Mouse (Mus musculus): ENCODE results near the gene Mecom. TPM values are rescaled to one million over a fixed set of nuclear protein-coding genes. Genes with fewer than 3 reads are reported as not detected.
"Not testable (repeated sequence)": the region's sequence is repeated elsewhere in the genome, so short reads cannot be mapped to it uniquely, and the experiment has no call there.

The Mecom gene
- polyA plus RNA-seq, 1 experiment, result not detected

DNA sequence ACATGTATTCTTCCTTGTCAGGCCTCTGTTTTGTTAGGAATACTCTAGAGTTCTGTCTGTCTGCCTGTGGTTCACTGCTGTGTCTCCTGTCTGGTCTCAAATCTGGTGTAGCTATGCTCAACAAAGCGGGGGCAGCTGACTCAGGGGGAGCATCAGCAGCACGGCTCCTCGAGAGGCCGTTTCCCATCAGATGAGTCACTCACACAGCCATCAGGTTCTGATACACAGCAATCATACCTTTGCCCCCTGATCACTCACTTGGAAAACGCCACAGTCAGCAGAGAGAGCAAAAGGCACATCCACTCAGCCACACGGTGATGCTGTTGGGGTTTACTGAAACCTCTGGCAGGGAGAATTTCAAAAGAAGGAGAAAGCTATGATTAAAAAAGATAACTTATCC, 5.9 kb upstream of the Mecom start:
- no peak overlapping the region for H3K4me3 ChIP-seq (ENCODE audit: insufficient read depth, low read length)
- TF ChIP-seq POLR2A (IDR thresholded peaks at IDR 0.05; ENCODE audit: borderline replicate concordance, low read depth, low read length), result no peak
- no peaks in the 10 kb centered on the region for H3K4me1 ChIP-seq (ENCODE audit: control insufficient read depth, insufficient read depth, low read length)
- H3K27ac ChIP-seq (ENCODE audit: insufficient read depth, low read depth, low read length), result no peak overlapping the region

DNA sequence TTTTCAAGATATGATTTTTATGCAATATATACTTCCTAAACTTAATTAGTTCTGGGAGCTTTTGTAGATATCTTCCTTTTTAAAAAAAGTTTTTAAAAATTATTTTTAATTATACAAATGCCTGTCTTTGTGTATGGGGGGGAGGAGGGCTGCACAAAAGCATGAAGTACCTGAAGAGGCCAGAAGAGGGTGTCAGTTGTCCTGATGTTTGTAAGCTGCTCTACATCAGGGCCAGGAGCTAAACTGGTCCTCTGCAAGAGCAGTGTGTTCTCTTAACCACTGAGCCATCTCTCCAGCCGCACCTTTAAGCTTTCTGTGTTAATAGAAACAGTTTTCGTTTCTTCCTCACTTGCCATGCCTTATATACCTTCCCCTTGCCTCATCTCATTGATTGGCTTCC, 2.4 kb upstream of the Mecom start:
- Histone ChIP-seq H3K4me1 (ENCODE audit: control insufficient read depth, insufficient read depth, low read length) (no peaks in the 10 kb centered on the region), H3K27ac (ENCODE audit: insufficient read depth, low read depth, low read length) (no peak overlapping the region), H3K4me3 (ENCODE audit: insufficient read depth, low read length) (no peak overlapping the region)
- no peak for TF ChIP-seq POLR2A (IDR thresholded peaks at IDR 0.05; ENCODE audit: borderline replicate concordance, low read depth, low read length)
- TF ChIP-seq CTCF (IDR thresholded peaks at IDR 0.05; ENCODE audit: low read depth, low read length), result no peak

DNA sequence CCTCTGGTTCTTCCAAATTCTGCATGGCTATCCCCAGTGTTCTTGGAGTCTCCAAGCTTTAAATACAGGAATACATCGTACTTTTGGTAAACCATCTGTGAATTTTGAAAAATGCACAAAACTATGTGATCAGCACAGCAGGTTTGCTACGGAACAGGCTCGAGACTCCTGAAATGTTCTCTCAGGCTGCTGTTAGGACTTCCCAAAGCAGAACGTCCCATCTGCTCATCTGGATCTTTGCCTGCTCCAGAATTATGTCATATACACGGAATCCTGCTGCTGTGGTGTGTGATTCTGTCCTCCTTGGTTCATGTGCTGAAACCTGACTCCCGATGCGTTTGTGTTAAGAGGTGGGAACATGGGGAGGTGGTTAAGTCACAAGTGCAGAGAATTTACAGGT, 1.1 kb upstream of the Mecom start:
- Histone ChIP-seq H3K4me3 (ENCODE audit: insufficient read depth, low read length) (no peak overlapping the region), H3K4me1 (ENCODE audit: control insufficient read depth, insufficient read depth, low read length) (no peaks in the 10 kb centered on the region), H3K27ac (ENCODE audit: insufficient read depth, low read depth, low read length) (no peak overlapping the region)
- TF ChIP-seq POLR2A (IDR thresholded peaks at IDR 0.05; ENCODE audit: borderline replicate concordance, low read depth, low read length) (no peak), CTCF (IDR thresholded peaks at IDR 0.05; ENCODE audit: low read depth, low read length) (no peak)

DNA sequence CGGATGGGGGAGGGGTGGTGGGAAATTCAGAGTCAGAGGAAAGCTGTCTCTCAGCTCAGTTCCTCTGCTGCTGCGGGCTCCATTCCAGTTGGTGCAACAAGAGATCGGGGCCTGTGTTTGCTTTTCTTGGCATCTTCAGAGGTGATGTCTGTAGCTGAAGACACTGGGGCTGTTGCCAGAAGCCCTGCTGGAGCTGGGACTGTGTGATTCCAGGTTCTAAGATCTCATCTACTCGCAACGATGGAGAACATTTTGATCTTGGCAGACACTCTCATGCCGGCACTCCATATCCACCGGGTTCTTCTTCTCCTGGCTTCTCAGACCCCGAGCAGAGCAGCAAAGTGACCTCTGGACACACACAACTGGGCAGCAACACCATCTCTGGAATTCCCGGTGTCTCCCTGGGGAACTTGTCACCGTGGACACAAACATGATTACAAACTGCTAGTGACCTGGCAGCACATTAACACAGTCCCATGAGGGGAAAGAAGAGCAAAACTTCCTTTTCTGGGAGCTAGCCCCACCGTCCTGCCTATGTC, 908 bp downstream of the Mecom start:
- no peaks in the 10 kb centered on the region for H3K4me1 ChIP-seq (ENCODE audit: control insufficient read depth, insufficient read depth, low read length)
- TF ChIP-seq POLR2A (IDR thresholded peaks at IDR 0.05; ENCODE audit: borderline replicate concordance, low read depth, low read length) (no peak), CTCF (IDR thresholded peaks at IDR 0.05; ENCODE audit: low read depth, low read length) (no peak)
- no peak overlapping the region for H3K27ac ChIP-seq (ENCODE audit: insufficient read depth, low read depth, low read length)
- no peak overlapping the region for H3K4me3 ChIP-seq (ENCODE audit: insufficient read depth, low read length)

DNA sequence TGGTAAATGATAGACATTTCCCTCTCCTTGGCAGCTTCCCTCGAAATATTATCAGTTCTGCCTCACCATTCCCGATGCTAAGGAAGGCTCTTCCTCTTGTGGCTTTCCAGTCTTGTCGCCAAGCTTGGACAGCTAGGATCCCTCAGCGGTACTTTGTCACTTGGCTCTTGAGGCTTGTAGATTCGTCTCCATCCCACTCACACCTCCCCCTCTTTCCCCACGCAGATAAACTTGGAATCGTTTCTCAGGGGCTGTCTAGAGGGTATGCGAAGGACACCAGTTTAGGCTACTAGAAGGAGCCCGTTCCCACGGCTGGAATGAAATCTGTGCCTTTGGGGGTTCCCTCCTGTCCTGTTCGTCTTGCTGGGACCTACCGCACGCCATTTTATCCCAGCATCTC, 1.4 kb downstream of the Mecom start:
- no peak overlapping the region for H3K4me3 ChIP-seq (ENCODE audit: insufficient read depth, low read length)
- TF ChIP-seq CTCF (IDR thresholded peaks at IDR 0.05; ENCODE audit: low read depth, low read length), result no peak
- TF ChIP-seq POLR2A (IDR thresholded peaks at IDR 0.05; ENCODE audit: borderline replicate concordance, low read depth, low read length), result no peak
- no peaks in the 10 kb centered on the region for H3K4me1 ChIP-seq (ENCODE audit: control insufficient read depth, insufficient read depth, low read length)
- H3K27ac ChIP-seq (ENCODE audit: insufficient read depth, low read depth, low read length), result no peak overlapping the region

DNA sequence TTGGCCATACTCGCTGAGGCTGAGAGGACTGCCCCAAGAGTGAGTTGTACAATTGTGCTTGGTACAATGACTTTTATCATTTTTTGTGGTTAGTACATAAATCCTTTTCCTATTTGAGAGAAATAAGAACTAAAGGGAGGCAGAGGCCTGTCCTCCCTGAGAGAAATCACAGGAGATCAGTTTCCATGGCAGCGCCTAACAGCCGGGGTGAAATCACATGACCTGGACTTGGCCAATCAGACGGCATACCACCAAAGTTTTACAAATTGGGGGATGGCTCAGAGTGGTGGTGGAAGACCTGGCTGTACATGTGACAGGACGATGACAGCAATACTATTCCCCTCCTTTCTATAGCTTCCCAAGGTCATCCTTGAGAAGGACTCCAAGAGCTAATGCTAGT, 2.6 kb downstream of the Mecom start:
- TF ChIP-seq CTCF (IDR thresholded peaks at IDR 0.05; ENCODE audit: low read depth, low read length), result no peak
- TF ChIP-seq POLR2A (IDR thresholded peaks at IDR 0.05; ENCODE audit: borderline replicate concordance, low read depth, low read length), result no peak
- Histone ChIP-seq H3K4me3 (ENCODE audit: insufficient read depth, low read length) (no peak overlapping the region), H3K4me1 (ENCODE audit: control insufficient read depth, insufficient read depth, low read length) (no peaks in the 10 kb centered on the region), H3K27ac (ENCODE audit: insufficient read depth, low read depth, low read length) (no peak overlapping the region)

DNA sequence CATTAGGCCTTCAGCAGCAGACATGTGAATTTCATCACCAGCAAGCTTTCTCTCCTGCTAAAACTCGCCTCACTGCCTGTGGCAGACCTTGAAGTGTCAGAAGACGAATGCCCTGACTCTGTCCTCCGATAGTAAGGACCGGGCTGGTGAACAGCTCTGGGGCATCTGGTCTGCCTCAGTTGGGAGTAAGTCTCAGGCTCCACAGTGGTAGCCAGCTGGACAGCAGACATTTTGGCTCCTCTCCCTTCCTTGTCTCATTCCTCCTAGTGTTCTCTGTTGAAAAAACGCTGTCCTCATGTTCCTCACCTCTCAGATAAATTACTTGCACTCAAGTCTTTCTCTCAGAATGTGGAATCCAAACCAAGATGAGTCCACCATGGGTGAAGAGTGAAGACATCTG, 3.5 kb downstream of the Mecom start:
- Histone ChIP-seq H3K27ac (ENCODE audit: insufficient read depth, low read depth, low read length) (no peak overlapping the region), H3K4me3 (ENCODE audit: insufficient read depth, low read length) (no peak overlapping the region), H3K4me1 (ENCODE audit: control insufficient read depth, insufficient read depth, low read length) (no peaks in the 10 kb centered on the region)
- TF ChIP-seq POLR2A (IDR thresholded peaks at IDR 0.05; ENCODE audit: borderline replicate concordance, low read depth, low read length) (no peak), CTCF (IDR thresholded peaks at IDR 0.05; ENCODE audit: low read depth, low read length) (no peak)

DNA sequence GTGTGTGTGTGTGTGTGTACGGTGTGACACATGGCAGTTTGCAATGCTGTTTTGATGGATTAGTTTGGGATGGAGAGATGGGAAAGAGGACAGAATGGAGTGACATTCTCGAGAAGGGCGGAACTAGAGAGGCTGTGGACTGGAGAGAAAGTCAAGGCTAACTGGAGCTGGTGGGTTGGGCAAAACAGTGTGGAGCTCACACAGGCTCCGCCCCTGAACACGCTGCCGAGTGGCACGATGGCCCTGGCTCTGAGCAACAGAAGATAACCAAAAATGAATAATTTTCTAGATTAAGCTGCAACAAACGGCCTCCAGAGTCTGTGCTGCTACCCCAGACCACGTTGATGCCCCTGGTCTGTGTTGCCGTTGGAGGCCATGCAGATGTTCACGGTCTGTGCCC, 12.0 kb downstream of the Mecom start:
- H3K4me3 ChIP-seq (ENCODE audit: insufficient read depth, low read length), result no peak overlapping the region

DNA sequence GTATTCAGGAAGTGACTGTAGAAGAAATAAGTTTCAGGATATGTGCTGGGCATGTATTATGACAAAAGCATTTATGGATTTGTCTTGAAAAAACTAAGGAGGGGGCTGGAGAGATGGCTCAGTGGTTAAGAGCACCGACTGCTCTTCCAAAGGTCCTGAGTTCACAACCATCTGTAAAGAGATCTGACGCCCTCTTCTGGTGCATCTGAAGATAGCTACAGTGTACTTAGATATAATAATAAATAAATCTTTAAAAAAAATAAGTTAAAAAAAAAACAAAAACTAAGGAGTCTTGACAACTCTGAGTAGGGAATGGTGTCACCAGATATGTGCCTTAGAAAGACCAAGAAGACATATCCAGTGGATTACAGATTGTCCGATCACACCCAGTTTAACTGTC, 27.1 kb downstream of the Mecom start:
- not testable (repeated sequence) for H3K4me3 ChIP-seq (ENCODE audit: insufficient read depth, low read length); H3K27ac ChIP-seq (ENCODE audit: insufficient read depth, low read depth, low read length)

More for the DNA sequence above, 12.0 kb downstream of the Mecom start:
- TF ChIP-seq CTCF (IDR thresholded peaks at IDR 0.05; ENCODE audit: low read depth, low read length), result no peak
- TF ChIP-seq POLR2A (IDR thresholded peaks at IDR 0.05; ENCODE audit: borderline replicate concordance, low read depth, low read length), result no peak
- Histone ChIP-seq H3K27ac (ENCODE audit: insufficient read depth, low read depth, low read length) (no peak overlapping the region), H3K4me1 (ENCODE audit: control insufficient read depth, insufficient read depth, low read length) (no peaks in the 10 kb centered on the region)

DNA sequence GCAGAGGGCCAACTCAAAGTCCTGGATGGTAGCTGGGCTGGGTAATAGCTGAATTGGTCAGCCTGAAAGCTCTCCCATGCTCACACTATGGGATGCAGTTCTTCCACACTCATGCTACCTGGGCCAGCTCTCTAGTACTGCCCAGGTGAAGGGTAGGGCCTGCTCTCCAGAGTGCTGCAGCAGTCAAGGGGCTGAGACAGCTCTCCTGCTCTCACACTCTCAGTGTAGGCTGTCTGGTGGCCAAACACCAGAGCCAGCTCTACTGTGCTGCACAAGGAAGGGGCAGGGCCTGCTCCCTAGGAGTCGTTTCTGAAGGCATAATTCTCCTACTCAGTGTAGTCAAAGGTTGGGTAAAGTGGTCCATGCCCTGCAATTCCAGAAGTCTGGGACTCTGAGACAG, 28.4 kb downstream of the Mecom start:
- H3K4me1 ChIP-seq (ENCODE audit: control insufficient read depth, insufficient read depth, low read length), result no peaks in the 10 kb centered on the region
- TF ChIP-seq CTCF (IDR thresholded peaks at IDR 0.05; ENCODE audit: low read depth, low read length) (no peak), POLR2A (IDR thresholded peaks at IDR 0.05; ENCODE audit: borderline replicate concordance, low read depth, low read length) (no peak)
- no peak overlapping the region for H3K4me3 ChIP-seq (ENCODE audit: insufficient read depth, low read length)
- H3K27ac ChIP-seq (ENCODE audit: insufficient read depth, low read depth, low read length), result no peak overlapping the region

More for the DNA sequence above, 27.1 kb downstream of the Mecom start:
- H3K4me1 ChIP-seq (ENCODE audit: control insufficient read depth, insufficient read depth, low read length), result not testable (repeated sequence)

DNA sequence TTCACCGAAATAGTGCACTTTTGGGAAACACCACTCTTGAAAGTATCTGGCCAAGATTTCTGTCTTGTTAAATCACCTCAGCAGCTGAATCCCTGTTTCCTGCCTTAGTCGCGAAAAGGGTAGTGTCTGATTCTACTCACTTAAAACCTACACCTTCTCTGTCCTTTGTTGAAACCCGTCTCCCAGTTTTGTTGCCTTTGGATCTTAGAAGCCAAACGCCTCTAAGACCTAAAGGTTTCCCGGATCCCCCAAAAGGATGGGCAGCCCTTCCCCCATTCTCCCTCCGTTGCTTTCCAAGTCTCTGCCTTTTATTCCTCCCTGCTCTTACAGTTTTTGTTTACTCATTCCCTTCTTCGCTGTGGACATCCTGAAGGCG, 32.0 kb downstream of the Mecom start:
- Histone ChIP-seq H3K4me3 (ENCODE audit: insufficient read depth, low read length) (no peak overlapping the region), H3K4me1 (ENCODE audit: control insufficient read depth, insufficient read depth, low read length) (no peaks in the 10 kb centered on the region), H3K27ac (ENCODE audit: insufficient read depth, low read depth, low read length) (no peak overlapping the region)
- TF ChIP-seq POLR2A (IDR thresholded peaks at IDR 0.05; ENCODE audit: borderline replicate concordance, low read depth, low read length) (no peak), CTCF (IDR thresholded peaks at IDR 0.05; ENCODE audit: low read depth, low read length) (no peak)
